Mouse (Mus musculus) midbrain, embryonic 16.5 days (tissue): ENCODE data around the gene Tiam1. TPM values are rescaled to one million over a fixed set of nuclear protein-coding genes. Genes with fewer than 3 reads are reported as not detected.

Experiments
- ATAC-seq: fragments of 200-750 bp; cut with Nextera tagmentation; 2 replicates; pipeline ENCODE4 v1.8.0; 2017; ENCODE audit warnings: moderate TSS enrichment
- H3K27ac ChIP-seq: fragments of 300-500 bp; sonication (generic); 2 replicates; pipeline ENCODE4 v1.5.1; 2014; ENCODE audit warnings: mild to moderate bottlenecking, low read length, mixed read lengths
- H3K27me3 ChIP-seq: fragments of 300-500 bp; sonication (generic); 2 replicates; pipeline ENCODE4 v1.6.1; 2014; ENCODE audit warnings: low read depth, low read length, mixed read lengths; ENCODE audit not compliant: control insufficient read depth, insufficient read depth
- H3K36me3 ChIP-seq: fragments of 300-500 bp; sonication (generic); 2 replicates; pipeline ENCODE4 v1.6.1; 2014; ENCODE audit warnings: mild to moderate bottlenecking, low read length, moderate library complexity, mixed read lengths; ENCODE audit not compliant: control insufficient read depth, insufficient read depth
- H3K4me1 ChIP-seq: fragments of 300-500 bp; sonication (generic); 2 replicates; pipeline ENCODE4 v1.6.1; 2014; ENCODE audit warnings: mild to moderate bottlenecking, low read length, mixed read lengths; ENCODE audit not compliant: control insufficient read depth, insufficient read depth
- H3K4me2 ChIP-seq: fragments of 300-500 bp; sonication (generic); 2 replicates; pipeline ENCODE4 v1.6.1; 2014; ENCODE audit warnings: mild to moderate bottlenecking, low read length, mixed read lengths
- H3K4me3 ChIP-seq: fragments of 300-500 bp; sonication (generic); 2 replicates; pipeline ENCODE4 v1.5.1; 2014; ENCODE audit warnings: low read depth, mild to moderate bottlenecking, low read length, moderate library complexity, mixed read lengths
- H3K9ac ChIP-seq: fragments of 300-500 bp; sonication (generic); 2 replicates; pipeline ENCODE4 v1.6.1; 2014; ENCODE audit warnings: low read depth, low read length, mixed read lengths
- H3K9me3 ChIP-seq: fragments of 300-500 bp; sonication (generic); replicated peaks from 2 replicates; pipeline ENCODE4 v1.6.1; 2014; ENCODE audit warnings: mild to moderate bottlenecking, low read length, mixed read lengths; ENCODE audit not compliant: control insufficient read depth, poor library complexity, severe bottlenecking
- WGBS: fragments of 180-500 bp; shearing (Covaris S2); extraction: QIAGEN DNeasy Blood & Tissue Kit; methylation state at CpG from one replicate; pipeline ENCODE4 v1.1.7; 2014; 5-methylcytosine and 5-hydroxymethylcytosine counted together
- polyA plus RNA-seq: library from polyadenylated mRNA; unstranded; fragments of >200 nt; fragmentation: Nextera tagmentation; extraction: Ambion mirVana; gene quantifications from 2 replicates; pipeline ENCODE4 v1.2.1, GENCODE M21; 2015

Gene Tiam1
- polyA plus RNA-seq, 1 experiment from 2014 or later: 23.5 TPM

DNA sequence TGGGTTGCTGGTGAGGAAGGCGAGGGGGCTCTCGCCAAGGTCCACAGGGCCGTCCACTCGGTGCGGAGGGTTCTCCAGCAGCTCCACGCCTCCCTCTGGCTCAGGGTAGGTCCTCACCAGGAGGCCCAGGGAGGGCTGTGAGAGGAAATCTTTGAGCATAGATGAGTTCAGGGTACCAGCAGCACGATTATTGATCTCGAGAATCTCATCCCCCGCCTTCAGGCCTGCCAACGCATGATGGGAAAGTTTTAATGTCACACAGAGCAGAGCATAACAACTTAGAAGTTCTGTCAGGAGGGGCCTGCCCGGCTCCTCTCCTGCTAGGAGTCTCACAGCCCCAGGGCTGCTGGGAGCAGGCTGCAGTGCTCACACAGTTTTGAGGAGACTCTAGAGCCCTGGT, 310.6 kb downstream of the Tiam1 start:
- Histone ChIP-seq H3K4me2 (no peak overlapping the region), H3K27ac (no peak overlapping the region), H3K4me3 (no peak overlapping the region), H3K27me3 (no peaks in the 10 kb centered on the region), H3K4me1 (0 out of 2 replicates have a peak, but pooled peaks cover 2% of the 10 kb centered on the region), H3K9me3 (no peaks in the 10 kb centered on the region), H3K36me3 (no peaks in the 10 kb centered on the region; the same call in 1 of the 2 replicates), H3K9ac (no peak overlapping the region)
- ATAC-seq: no peak
- WGBS: 88% methylated on average over 11 of the region's 11 CpGs

DNA sequence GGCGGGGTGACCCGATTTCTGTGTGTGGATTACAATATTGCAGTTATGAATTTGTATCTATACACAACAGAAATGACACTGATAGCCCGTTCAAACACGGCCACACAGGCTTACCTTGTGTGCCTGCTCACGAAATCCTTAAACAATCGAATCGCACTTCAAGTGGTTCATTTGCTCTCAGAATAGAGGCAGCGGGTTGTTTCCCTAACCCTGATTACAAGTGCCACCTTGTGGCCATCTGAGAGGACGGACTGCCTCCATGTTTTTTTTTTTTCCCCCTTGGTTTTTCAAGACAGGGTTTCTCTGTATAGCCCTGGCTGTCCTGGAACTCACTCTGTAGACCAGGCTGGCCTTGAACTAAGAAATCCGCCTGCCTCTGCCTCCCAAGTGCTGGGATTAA, 312.4 kb downstream of the Tiam1 start:
- WGBS: 34% methylated on average over 10 of the region's 10 CpGs
- Histone ChIP-seq H3K36me3 (no peaks in the 10 kb centered on the region), H3K4me1 (0 out of 2 replicates have a peak, but pooled peaks cover 2% of the 10 kb centered on the region), H3K4me2 (no peak overlapping the region), H3K27ac (no peak overlapping the region), H3K4me3 (no peak overlapping the region), H3K9ac (no peak overlapping the region), H3K9me3 (no peaks in the 10 kb centered on the region), H3K27me3 (no peaks in the 10 kb centered on the region)
- no peak for ATAC-seq

DNA sequence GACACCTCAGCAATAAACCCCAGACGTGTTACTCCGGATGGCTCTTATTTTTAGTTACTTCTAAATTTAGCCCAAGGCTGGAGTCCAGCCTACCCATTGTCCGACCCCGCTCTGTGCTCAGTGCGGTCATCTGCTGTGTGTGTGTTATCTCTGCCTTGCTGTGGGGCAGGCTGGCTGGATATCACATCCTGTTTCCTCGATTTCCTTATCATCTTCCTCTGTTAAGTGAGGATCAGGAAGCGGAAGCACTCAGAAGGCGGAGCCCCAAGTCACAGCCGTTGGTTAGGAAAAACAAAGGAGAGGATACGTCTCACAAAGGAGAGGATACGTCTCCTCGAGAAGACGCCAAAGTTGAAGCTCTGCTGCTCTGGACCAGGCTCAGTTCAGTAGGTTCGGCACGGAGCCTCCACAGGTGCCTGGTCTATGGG, 313.3 kb downstream of the Tiam1 start:
- Histone ChIP-seq H3K9me3 (no peaks in the 10 kb centered on the region), H3K36me3 (no peaks in the 10 kb centered on the region), H3K27me3 (no peaks in the 10 kb centered on the region), H3K4me2 (no peak overlapping the region), H3K4me1 (no peaks in the 10 kb centered on the region), H3K9ac (no peak overlapping the region), H3K27ac (peak overlapping the region; percentile 40; the same call in 1 of the 2 replicates), H3K4me3 (no peak overlapping the region)
- 80% methylated on average over 15 of the region's 15 CpGs for WGBS
- no peak for ATAC-seq

GRCm38 (mm10) chr16:89827496-89828125, 316.0 kb downstream of the Tiam1 start:
- H3K27ac ChIP-seq: no peak overlapping the region

DNA sequence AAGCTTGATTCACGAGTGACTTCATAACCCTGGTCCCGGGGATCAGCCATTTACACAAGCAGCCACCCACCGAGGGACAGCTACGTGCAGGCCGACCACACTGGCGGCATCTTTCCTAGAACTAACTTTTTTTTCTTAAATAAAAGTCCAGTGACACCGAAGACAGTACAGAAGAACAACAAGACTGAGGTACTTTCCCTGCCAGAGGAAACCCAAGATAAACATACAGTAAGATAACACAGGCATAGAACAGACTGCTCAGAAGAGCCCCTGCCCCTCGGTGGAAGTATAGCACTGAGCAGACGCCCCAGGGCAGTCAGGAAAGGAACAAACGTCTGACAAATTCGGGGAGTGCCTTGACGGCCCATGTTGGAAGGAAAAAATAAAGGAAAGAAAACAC, 317.7 kb downstream of the Tiam1 start:
- H3K36me3 ChIP-seq: peaks cover under 1% of the 10 kb centered on the region; the same call in 1 of the 2 replicates
- no peak overlapping the region for H3K4me2 ChIP-seq
- ATAC-seq: no peak
- no peak overlapping the region for H3K9ac ChIP-seq
- no peak overlapping the region for H3K4me3 ChIP-seq
- no peaks in the 10 kb centered on the region for H3K4me1 ChIP-seq
- no peaks in the 10 kb centered on the region for H3K27me3 ChIP-seq
- 79% methylated on average over 12 of the region's 12 CpGs for WGBS
- no peaks in the 10 kb centered on the region for H3K9me3 ChIP-seq
- no peak overlapping the region for H3K27ac ChIP-seq

More at GRCm38 (mm10) chr16:89827496-89828125, 316.0 kb downstream of the Tiam1 start:
- H3K9me3 ChIP-seq: no peaks in the 10 kb centered on the region
- H3K4me2 ChIP-seq: no peak overlapping the region
- no peak for ATAC-seq
- H3K27me3 ChIP-seq: no peaks in the 10 kb centered on the region
- no peak overlapping the region for H3K9ac ChIP-seq
- no peak overlapping the region for H3K4me3 ChIP-seq
- no peaks in the 10 kb centered on the region for H3K4me1 ChIP-seq
- no peaks in the 10 kb centered on the region for H3K36me3 ChIP-seq
- WGBS: 68% methylated on average over 17 of the region's 17 CpGs

- Histone ChIP-seq H3K27ac (no peak overlapping the region), H3K36me3 (peaks cover 5% of the 10 kb centered on the region; the same call in 1 of the 2 replicates), H3K4me3 (no peak overlapping the region), H3K9me3 (no peaks in the 10 kb centered on the region), H3K4me1 (peaks cover 8% of the 10 kb centered on the region), H3K9ac (no peak overlapping the region), H3K27me3 (no peaks in the 10 kb centered on the region), H3K4me2 (no peak overlapping the region)
- no peak for ATAC-seq
- 81% methylated on average over 6 of the region's 6 CpGs for WGBS
Measured at GRCm38 (mm10) chr16:89822882-89823281, 320.7 kb downstream of the Tiam1 start.

DNA sequence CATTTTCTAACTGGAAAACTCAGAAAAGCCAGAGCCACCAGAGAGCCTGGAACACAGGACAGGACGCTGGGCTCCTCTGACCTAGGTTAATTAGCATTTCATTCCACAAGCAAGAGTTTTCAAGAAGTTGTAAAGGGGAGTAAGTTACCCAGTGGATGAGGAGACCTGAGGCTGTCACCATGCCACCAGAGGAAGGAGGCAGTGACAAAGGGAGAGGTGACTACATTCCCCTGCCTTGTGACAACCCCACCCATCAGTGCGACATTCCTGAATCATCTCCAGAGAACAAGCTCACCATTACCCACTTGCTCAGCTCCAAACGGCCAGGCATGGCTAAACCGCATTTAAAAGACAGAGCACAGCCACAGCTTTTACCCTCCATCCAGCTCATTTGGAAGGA, 324.9 kb downstream of the Tiam1 start:
- Histone ChIP-seq H3K4me1 (peaks cover 23% of the 10 kb centered on the region), H3K9me3 (no peaks in the 10 kb centered on the region), H3K9ac (no peak overlapping the region), H3K4me2 (peak overlapping the region; percentile 80), H3K4me3 (no peak overlapping the region), H3K36me3 (peaks cover 5% of the 10 kb centered on the region; the same call in 1 of the 2 replicates), H3K27me3 (no peaks in the 10 kb centered on the region), H3K27ac (no peak overlapping the region)
- 28% methylated on average over 4 of the region's 4 CpGs for WGBS
- ATAC-seq: no peak

DNA sequence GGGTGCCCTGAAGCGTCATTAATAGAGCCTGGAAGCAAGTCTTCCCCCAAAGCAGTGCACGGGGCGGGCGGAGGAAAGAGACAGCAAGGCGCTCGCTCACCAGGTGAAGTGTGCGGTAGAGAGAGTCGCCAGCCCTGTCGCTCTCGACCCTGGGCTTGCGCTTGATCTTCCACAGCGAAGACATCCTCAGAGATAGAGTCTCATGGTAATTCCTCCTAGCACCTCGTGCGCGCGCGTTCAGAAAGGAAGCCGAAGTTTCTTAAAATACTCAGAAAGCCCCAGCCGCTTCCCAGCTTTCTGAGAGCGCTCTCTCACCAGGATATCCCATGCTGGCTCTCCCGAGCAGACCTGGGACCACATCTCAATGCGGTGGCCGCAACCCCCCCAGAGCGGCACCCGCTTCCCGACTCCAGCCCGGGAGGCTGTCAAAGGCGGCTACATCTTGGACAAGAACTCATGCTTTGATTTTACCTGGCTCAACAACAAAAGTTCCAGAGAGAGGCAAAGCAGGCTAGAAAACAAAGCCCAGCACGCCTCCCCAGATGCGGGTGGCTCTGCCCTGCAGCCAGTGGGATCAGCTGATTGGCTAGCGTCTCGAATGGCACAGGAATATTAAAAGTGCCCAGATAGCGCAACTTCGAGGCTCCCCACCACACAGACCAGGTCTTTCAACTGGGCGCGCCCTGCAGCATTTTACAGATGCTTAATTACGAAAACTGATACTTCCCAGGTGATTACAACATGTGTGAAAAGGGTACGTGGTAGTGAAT, 325.5 kb downstream of the Tiam1 start:
- 2% methylated on average over 38 of the region's 38 CpGs for WGBS
- Histone ChIP-seq H3K9ac (peak overlapping the region; percentile 47), H3K36me3 (peaks cover 5% of the 10 kb centered on the region; the same call in 1 of the 2 replicates)

GRCm38 (mm10) chr16:89817301-89817700, 326.3 kb downstream of the Tiam1 start:
- ATAC-seq: no peak
- Histone ChIP-seq H3K9me3 (no peaks in the 10 kb centered on the region), H3K27me3 (no peaks in the 10 kb centered on the region), H3K36me3 (peaks cover 5% of the 10 kb centered on the region; the same call in 1 of the 2 replicates), H3K4me2 (peak overlapping the region; percentile 80), H3K27ac (no peak overlapping the region), H3K4me3 (peak overlapping the region; percentile 38; the same call in 1 of the 2 replicates), H3K9ac (0 out of 2 replicates have a peak overlapping the region, but pooled peaks have one; percentile 8), H3K4me1 (peaks cover 23% of the 10 kb centered on the region)
- WGBS: 9% methylated on average over 9 of the region's 9 CpGs

More for the DNA sequence above, 325.5 kb downstream of the Tiam1 start:
- peaks cover 23% of the 10 kb centered on the region for H3K4me1 ChIP-seq
- no peaks in the 10 kb centered on the region for H3K27me3 ChIP-seq
- H3K27ac ChIP-seq: peak overlapping the region; percentile 26; the same call in 1 of the 2 replicates
- no peaks in the 10 kb centered on the region for H3K9me3 ChIP-seq
- H3K4me2 ChIP-seq: peak overlapping the region; percentile 80
- H3K4me3 ChIP-seq: peak overlapping the region; percentile 38
- peak; percentile 47; the same call in 1 of the 2 replicates for ATAC-seq
